Mouse (Mus musculus) midbrain, embryonic 14.5 days (tissue): ENCODE results near the gene Lhfpl2. TPM values are rescaled to one million over a fixed set of nuclear protein-coding genes. Genes with fewer than 3 reads are reported as not detected.

ENCODE experiments used
- ATAC-seq: fragments of 200-750 bp; cut with Nextera tagmentation; 2 replicates; pipeline ENCODE4 v1.8.0; 2017; ENCODE audit warnings: moderate number of reproducible peaks, moderate library complexity; ENCODE audit not compliant: low FRiP score, low TSS enrichment
- DNase-seq: peaks from one replicate; pipeline ENCODE4 v3.0.0-alpha.2; 2015
- H3K27ac ChIP-seq: fragments of 300-500 bp; sonication (generic); replicated peaks from 2 replicates; pipeline ENCODE4 v1.5.1; 2014; ENCODE audit warnings: mild to moderate bottlenecking, low read depth, low read length, moderate library complexity
- H3K27me3 ChIP-seq: fragments of 300-500 bp; sonication (generic); 2 replicates; pipeline ENCODE4 v1.6.1; 2014; ENCODE audit warnings: low read length, control low read depth, mixed read lengths; ENCODE audit not compliant: control insufficient read depth, insufficient read depth
- H3K36me3 ChIP-seq: fragments of 300-500 bp; sonication (generic); 2 replicates; pipeline ENCODE4 v1.6.1; 2014; ENCODE audit warnings: low read length, control low read depth; ENCODE audit not compliant: control insufficient read depth, insufficient read depth
- H3K4me1 ChIP-seq: fragments of 300-500 bp; sonication (generic); 2 replicates; pipeline ENCODE4 v1.6.1; 2014; ENCODE audit warnings: mild to moderate bottlenecking, antibody characterized with exemption, low read length, control low read depth; ENCODE audit not compliant: control insufficient read depth, insufficient read depth
- H3K4me2 ChIP-seq: fragments of 300-500 bp; sonication (generic); 2 replicates; pipeline ENCODE4 v1.6.1; 2014; ENCODE audit warnings: mild to moderate bottlenecking, low read length, moderate library complexity
- H3K4me3 ChIP-seq: fragments of 300-500 bp; sonication (generic); replicated peaks from 2 replicates; pipeline ENCODE4 v1.5.1; 2014; ENCODE audit warnings: low read depth, low read length
- H3K9ac ChIP-seq: fragments of 300-500 bp; sonication (generic); replicated peaks from 2 replicates; pipeline ENCODE4 v1.6.1; 2014; ENCODE audit warnings: mild to moderate bottlenecking, low read length, moderate library complexity
- H3K9me3 ChIP-seq: fragments of 300-500 bp; sonication (generic); 2 replicates; pipeline ENCODE4 v1.6.1; 2016; ENCODE audit warnings: low read length, control low read depth, mixed read lengths; ENCODE audit not compliant: control insufficient read depth
- WGBS: fragments of 180-500 bp; shearing (Covaris S2); extraction: QIAGEN DNeasy Blood & Tissue Kit; methylation state at CpG from one replicate; pipeline ENCODE4 v1.1.7; 2014; 5-methylcytosine and 5-hydroxymethylcytosine counted together
- polyA plus RNA-seq: library from polyadenylated mRNA; unstranded; fragments of >200 nt; fragmentation: Nextera tagmentation; extraction: Ambion mirVana; gene quantifications from 2 replicates; pipeline ENCODE4 v1.2.1, GENCODE M21; 2014

The Lhfpl2 gene
- polyA plus RNA-seq, 1 experiment from 2014 or later = 14.2 TPM

GRCm38 (mm10) chr13:94242897-94243296, 185.3 kb downstream of the Lhfpl2 start:
- no peaks in the 10 kb centered on the region for H3K9me3 ChIP-seq
- 80% methylated on average over 2 of the region's 2 CpGs for WGBS
- H3K4me2 ChIP-seq = no peak overlapping the region
- no peak for DNase-seq
- H3K27me3 ChIP-seq = no peaks in the 10 kb centered on the region
- no peak overlapping the region for H3K4me3 ChIP-seq
- H3K36me3 ChIP-seq = no peaks in the 10 kb centered on the region
- no peak for ATAC-seq
- H3K4me1 ChIP-seq = peaks cover 6% of the 10 kb centered on the region; the same call in 1 of the 2 replicates
- H3K27ac ChIP-seq = no peak overlapping the region
- no peak overlapping the region for H3K9ac ChIP-seq

Other genes starting within 250 kb of the Lhfpl2 start
- gene Scamp1, start 228.1 kb downstream of the Lhfpl2 start, polyA plus RNA-seq = 147 and 165 TPM in 2 replicates